Mouse (Mus musculus) E14TG2a.4 (cell line): Measurements from ENCODE around the gene Oxct1.

Source experiments
- CTCF ChIP-seq: conservative IDR thresholded peaks from 2 replicates; pipeline ENCODE4 v1.5.1; 2014; ENCODE audit warnings: low read length
- NANOG ChIP-seq: IDR thresholded peaks from 2 replicates; pipeline ENCODE4 v1.6.1; 2014; ENCODE audit warnings: borderline replicate concordance, low read length, mixed read lengths
- POU5F1 ChIP-seq: IDR thresholded peaks from 2 replicates; pipeline ENCODE4 v1.6.1; 2014; ENCODE audit warnings: low read length, borderline replicate concordance

- TF ChIP-seq CTCF (no peak), POU5F1 (no peak), NANOG (no peak)
Observed at GRCm38 (mm10) chr15:4064694-4065093, 38.5 kb downstream of the Oxct1 start.
